Mouse (Mus musculus): ENCODE results near the gene Ezr. TPM values are rescaled to one million over a fixed set of nuclear protein-coding genes. Genes with fewer than 3 reads are reported as not detected.

The Ezr gene
- polyA plus RNA-seq, 1 experiment: 168 TPM

DNA sequence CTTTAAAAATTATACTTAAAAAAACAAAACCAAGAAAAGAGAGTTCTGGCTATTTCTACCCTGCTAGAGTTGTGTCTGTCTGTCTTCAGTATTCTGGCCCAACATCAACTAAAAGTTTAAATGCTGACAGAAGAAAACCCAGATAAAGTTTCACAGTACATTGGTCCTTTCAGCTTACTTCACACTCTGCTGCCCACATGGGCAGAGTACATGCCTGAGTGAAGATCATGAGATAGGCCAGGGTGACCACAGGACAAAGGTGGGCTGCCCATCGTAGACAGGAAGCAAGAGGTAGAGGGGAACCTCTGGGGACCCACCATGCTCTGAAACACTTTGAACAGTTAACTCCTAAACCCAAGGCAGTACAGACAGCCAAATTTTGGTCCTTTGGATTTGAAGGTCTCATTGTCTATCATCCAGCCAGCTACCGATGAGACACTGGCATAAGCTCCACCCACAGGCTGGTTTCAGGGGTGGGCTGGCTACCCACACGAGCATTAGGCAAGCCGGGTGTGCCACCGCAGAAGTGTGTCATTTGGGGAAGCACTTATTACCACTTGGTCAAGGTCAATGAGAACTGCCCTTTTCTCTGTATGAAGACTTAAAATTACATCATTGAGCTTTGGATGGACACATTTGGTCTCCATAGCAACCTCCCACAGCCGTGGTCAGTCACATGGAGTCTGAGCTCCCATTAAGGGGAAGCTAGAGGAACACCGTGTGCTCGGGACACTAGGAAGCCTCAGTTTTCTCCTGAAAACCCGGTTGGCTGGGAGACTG lies 35.9 kb downstream of the Ezr start:
- no peak overlapping the region for H3K4me3 ChIP-seq (ENCODE audit: low read depth, low read length)
- H3K36me3 ChIP-seq (ENCODE audit: control insufficient read depth, insufficient read depth, low read length, poor library complexity, severe bottlenecking): peaks cover 90% of the 10 kb centered on the region
- no peak overlapping the region for H3K27ac ChIP-seq (ENCODE audit: insufficient read depth, low read length)
- H3K9ac ChIP-seq (ENCODE audit: low read depth, poor library complexity, severe bottlenecking): no peak overlapping the region
- TF ChIP-seq EP300 (IDR thresholded peaks at IDR 0.05; ENCODE audit: insufficient read depth, low read depth, low read length) (no peak), POLR2A (IDR thresholded peaks at IDR 0.05; ENCODE audit: insufficient read depth, low read length) (no peak), CTCF (IDR thresholded peaks at IDR 0.05; ENCODE audit: low read depth, low read length) (no peak)
- H3K27me3 ChIP-seq (ENCODE audit: control insufficient read depth, insufficient read depth, low read length, poor library complexity, severe bottlenecking): no peaks in the 10 kb centered on the region
- H3K9me3 ChIP-seq (replicated peaks; ENCODE audit: control insufficient read depth, insufficient read depth, low read length, poor library complexity, severe bottlenecking): peaks cover 89% of the 10 kb centered on the region
- H3K4me1 ChIP-seq (ENCODE audit: control insufficient read depth, insufficient read depth, low read length): no peaks in the 10 kb centered on the region

- peaks cover 90% of the 10 kb centered on the region for H3K36me3 ChIP-seq (ENCODE audit: control insufficient read depth, insufficient read depth, low read length, poor library complexity, severe bottlenecking)
- TF ChIP-seq EP300 (IDR thresholded peaks at IDR 0.05; ENCODE audit: insufficient read depth, low read depth, low read length) (no peak), POLR2A (IDR thresholded peaks at IDR 0.05; ENCODE audit: insufficient read depth, low read length) (no peak), CTCF (IDR thresholded peaks at IDR 0.05; ENCODE audit: low read depth, low read length) (no peak)
- no peaks in the 10 kb centered on the region for H3K27me3 ChIP-seq (ENCODE audit: control insufficient read depth, insufficient read depth, low read length, poor library complexity, severe bottlenecking)
- H3K27ac ChIP-seq (ENCODE audit: insufficient read depth, low read length): no peak overlapping the region
- no peak overlapping the region for H3K4me3 ChIP-seq (ENCODE audit: low read depth, low read length)
- no peak overlapping the region for H3K9ac ChIP-seq (ENCODE audit: low read depth, poor library complexity, severe bottlenecking)
- peaks cover 96% of the 10 kb centered on the region for H3K9me3 ChIP-seq (replicated peaks; ENCODE audit: control insufficient read depth, insufficient read depth, low read length, poor library complexity, severe bottlenecking)
- H3K4me1 ChIP-seq (ENCODE audit: control insufficient read depth, insufficient read depth, low read length): no peaks in the 10 kb centered on the region
Observed at GRCm38 (mm10) chr17:6745975-6746374, 36.6 kb downstream of the Ezr start.

DNA sequence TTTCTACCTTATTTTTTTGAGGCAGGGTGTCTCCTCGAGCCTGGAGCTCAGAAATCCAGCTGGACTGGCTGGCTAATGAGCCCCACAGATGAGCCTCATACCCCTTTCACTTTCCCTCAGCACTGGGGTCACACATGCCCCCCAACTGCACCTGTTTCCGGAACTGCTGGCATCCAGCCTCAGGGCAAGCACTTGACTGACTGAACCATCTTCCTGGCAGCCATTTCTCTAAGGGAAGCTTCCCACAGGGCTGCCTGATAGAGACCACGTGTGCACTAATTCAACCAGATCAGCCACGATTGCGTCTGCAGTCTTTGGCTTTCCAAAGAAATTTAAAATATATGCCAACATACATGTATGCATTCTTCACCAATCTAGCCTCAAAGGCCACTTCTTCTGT lies 37.1 kb downstream of the Ezr start:
- H3K36me3 ChIP-seq (ENCODE audit: control insufficient read depth, insufficient read depth, low read length, poor library complexity, severe bottlenecking): peaks cover 91% of the 10 kb centered on the region
- H3K27ac ChIP-seq (ENCODE audit: insufficient read depth, low read length): no peak overlapping the region

DNA sequence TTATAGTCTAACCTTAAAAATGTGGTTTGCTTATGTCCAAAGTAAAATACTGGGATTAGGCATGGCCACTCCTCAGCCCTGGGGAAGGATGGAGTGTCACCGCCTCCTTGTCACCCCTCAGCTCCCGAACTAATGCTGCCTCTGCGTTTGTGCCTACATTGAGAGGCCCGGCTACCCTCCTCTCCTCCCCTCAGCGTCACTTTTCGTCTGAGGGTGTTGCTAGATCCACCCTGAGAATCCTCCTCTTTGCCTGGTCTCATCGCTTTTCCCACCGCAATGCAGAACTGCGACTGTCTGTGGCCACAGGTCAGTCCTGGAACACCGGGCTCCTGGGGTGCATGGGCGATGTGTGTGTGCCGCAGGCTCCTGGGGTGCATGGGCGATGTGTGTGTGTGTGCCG lies 37.7 kb downstream of the Ezr start:
- Histone ChIP-seq H3K4me1 (ENCODE audit: control insufficient read depth, insufficient read depth, low read length) (no peaks in the 10 kb centered on the region), H3K9me3 (replicated peaks; ENCODE audit: control insufficient read depth, insufficient read depth, low read length, poor library complexity, severe bottlenecking) (peaks cover 99% of the 10 kb centered on the region), H3K27ac (ENCODE audit: insufficient read depth, low read length) (no peak overlapping the region), H3K4me3 (ENCODE audit: low read depth, low read length) (no peak overlapping the region), H3K9ac (ENCODE audit: low read depth, poor library complexity, severe bottlenecking) (no peak overlapping the region), H3K36me3 (ENCODE audit: control insufficient read depth, insufficient read depth, low read length, poor library complexity, severe bottlenecking) (peaks cover 94% of the 10 kb centered on the region), H3K27me3 (ENCODE audit: control insufficient read depth, insufficient read depth, low read length, poor library complexity, severe bottlenecking) (no peaks in the 10 kb centered on the region)
- TF ChIP-seq CTCF (IDR thresholded peaks at IDR 0.05; ENCODE audit: low read depth, low read length): no peak
- no peak for TF ChIP-seq POLR2A (IDR thresholded peaks at IDR 0.05; ENCODE audit: insufficient read depth, low read length)
- TF ChIP-seq EP300 (IDR thresholded peaks at IDR 0.05; ENCODE audit: insufficient read depth, low read depth, low read length): no peak

More for the DNA sequence above, 37.1 kb downstream of the Ezr start:
- TF ChIP-seq POLR2A (IDR thresholded peaks at IDR 0.05; ENCODE audit: insufficient read depth, low read length) (no peak), CTCF (IDR thresholded peaks at IDR 0.05; ENCODE audit: low read depth, low read length) (no peak), EP300 (IDR thresholded peaks at IDR 0.05; ENCODE audit: insufficient read depth, low read depth, low read length) (no peak)
- Histone ChIP-seq H3K9ac (ENCODE audit: low read depth, poor library complexity, severe bottlenecking) (no peak overlapping the region), H3K27me3 (ENCODE audit: control insufficient read depth, insufficient read depth, low read length, poor library complexity, severe bottlenecking) (no peaks in the 10 kb centered on the region), H3K4me1 (ENCODE audit: control insufficient read depth, insufficient read depth, low read length) (no peaks in the 10 kb centered on the region), H3K9me3 (replicated peaks; ENCODE audit: control insufficient read depth, insufficient read depth, low read length, poor library complexity, severe bottlenecking) (peaks cover 97% of the 10 kb centered on the region), H3K4me3 (ENCODE audit: low read depth, low read length) (no peak overlapping the region)

DNA sequence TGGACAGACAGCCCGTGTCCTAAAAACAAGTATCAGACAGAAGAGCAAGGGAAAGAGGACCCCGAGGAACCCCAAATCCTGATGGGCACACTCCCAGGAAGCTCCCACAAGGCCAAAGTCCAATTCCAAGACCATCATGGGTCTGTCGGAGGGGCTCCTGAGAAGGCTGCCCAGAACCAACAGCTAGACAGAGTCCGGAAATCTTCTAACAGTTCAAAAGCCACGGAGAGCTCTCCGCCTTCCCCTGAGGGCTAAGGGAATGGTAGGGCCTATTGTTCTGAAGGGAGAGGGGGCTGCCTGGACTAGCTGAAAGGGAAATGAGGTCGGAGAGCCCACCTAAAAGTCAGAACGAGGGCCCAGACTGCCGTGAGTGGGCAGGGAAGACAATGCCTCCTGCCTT lies 38.2 kb downstream of the Ezr start:
- peaks cover 99% of the 10 kb centered on the region for H3K9me3 ChIP-seq (replicated peaks; ENCODE audit: control insufficient read depth, insufficient read depth, low read length, poor library complexity, severe bottlenecking)
- peaks cover 94% of the 10 kb centered on the region for H3K36me3 ChIP-seq (ENCODE audit: control insufficient read depth, insufficient read depth, low read length, poor library complexity, severe bottlenecking)
- TF ChIP-seq EP300 (IDR thresholded peaks at IDR 0.05; ENCODE audit: insufficient read depth, low read depth, low read length) (no peak), CTCF (IDR thresholded peaks at IDR 0.05; ENCODE audit: low read depth, low read length) (no peak)
- no peaks in the 10 kb centered on the region for H3K4me1 ChIP-seq (ENCODE audit: control insufficient read depth, insufficient read depth, low read length)
- H3K4me3 ChIP-seq (ENCODE audit: low read depth, low read length): no peak overlapping the region
- H3K9ac ChIP-seq (ENCODE audit: low read depth, poor library complexity, severe bottlenecking): no peak overlapping the region
- no peaks in the 10 kb centered on the region for H3K27me3 ChIP-seq (ENCODE audit: control insufficient read depth, insufficient read depth, low read length, poor library complexity, severe bottlenecking)
- H3K27ac ChIP-seq (ENCODE audit: insufficient read depth, low read length): no peak overlapping the region

DNA sequence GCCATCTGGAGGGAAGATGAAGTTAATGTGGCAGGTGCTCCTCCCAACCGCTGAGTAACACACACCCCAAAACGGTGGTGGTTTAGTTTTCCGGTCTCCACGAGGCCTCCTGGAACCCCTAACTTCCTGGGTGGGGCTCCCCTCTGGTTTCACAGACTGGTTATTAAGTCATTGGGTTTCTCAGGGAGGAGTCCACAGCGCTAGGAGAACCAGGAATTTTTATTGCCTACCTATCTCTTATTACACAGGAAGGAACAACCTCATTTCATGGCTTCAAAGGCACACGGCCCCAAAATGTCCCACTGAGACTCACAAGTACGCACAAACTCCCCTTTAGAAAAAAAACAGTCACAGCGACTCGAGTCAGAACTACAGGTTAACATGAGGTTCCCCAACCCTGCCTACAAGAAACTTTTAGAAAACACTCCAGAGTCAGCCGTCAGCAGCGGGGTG lies 38.8 kb downstream of the Ezr start:
- peaks cover 99% of the 10 kb centered on the region for H3K9me3 ChIP-seq (replicated peaks; ENCODE audit: control insufficient read depth, insufficient read depth, low read length, poor library complexity, severe bottlenecking)
- no peaks in the 10 kb centered on the region for H3K27me3 ChIP-seq (ENCODE audit: control insufficient read depth, insufficient read depth, low read length, poor library complexity, severe bottlenecking)
- no peak for TF ChIP-seq EP300 (IDR thresholded peaks at IDR 0.05; ENCODE audit: insufficient read depth, low read depth, low read length)
- TF ChIP-seq POLR2A (IDR thresholded peaks at IDR 0.05; ENCODE audit: insufficient read depth, low read length): no peak
- TF ChIP-seq CTCF (IDR thresholded peaks at IDR 0.05; ENCODE audit: low read depth, low read length): no peak
- peaks cover 93% of the 10 kb centered on the region for H3K36me3 ChIP-seq (ENCODE audit: control insufficient read depth, insufficient read depth, low read length, poor library complexity, severe bottlenecking)
- no peak overlapping the region for H3K27ac ChIP-seq (ENCODE audit: insufficient read depth, low read length)
- no peak overlapping the region for H3K9ac ChIP-seq (ENCODE audit: low read depth, poor library complexity, severe bottlenecking)
- no peak overlapping the region for H3K4me3 ChIP-seq (ENCODE audit: low read depth, low read length)
- H3K4me1 ChIP-seq (ENCODE audit: control insufficient read depth, insufficient read depth, low read length): no peaks in the 10 kb centered on the region

Measured in ES-Bruce4 (cell line).